Mouse (Mus musculus): Measurements from ENCODE around the gene Sh2b2.

The Sh2b2 gene

DNA sequence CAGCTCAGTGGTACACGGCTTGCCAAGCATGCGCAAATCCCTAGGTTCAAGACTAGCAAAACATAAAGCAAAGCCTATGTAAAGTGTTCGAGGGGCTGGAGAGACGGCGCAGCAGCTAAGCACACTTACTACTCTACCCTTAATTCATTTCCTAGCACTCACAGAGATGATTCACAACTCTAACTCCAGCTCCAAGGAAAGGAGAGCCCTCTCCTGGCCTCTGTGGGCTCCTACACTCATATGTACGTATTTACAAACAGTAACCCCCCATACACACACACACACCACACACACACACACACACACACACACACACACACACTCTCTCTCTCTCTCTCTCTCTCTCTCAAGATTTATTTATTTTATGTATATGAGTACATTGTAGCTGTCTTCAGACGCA, 62.6 kb downstream of the Sh2b2 start:
- no peak for DNase-seq (ENCODE audit: extremely low spot score, low read depth, low spot score)

DNA sequence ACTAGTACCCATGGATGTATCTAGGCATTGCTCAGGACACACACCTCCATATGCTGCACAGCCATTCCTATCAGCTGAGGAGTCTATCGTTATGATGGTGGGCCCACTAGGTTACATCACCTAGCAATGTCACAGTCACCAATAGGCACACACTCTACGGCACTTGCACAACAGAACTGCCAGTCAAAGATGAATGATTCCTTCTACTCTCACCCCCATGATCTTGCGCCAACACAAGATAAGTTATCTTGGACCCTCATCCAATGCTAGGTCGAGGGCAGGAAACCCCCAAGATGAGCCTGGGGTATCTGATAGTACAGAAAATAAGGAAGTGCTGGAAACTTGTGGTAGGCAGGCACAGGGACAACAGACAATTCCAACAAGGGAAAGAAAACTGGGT, 63.5 kb downstream of the Sh2b2 start:
- DNase-seq (ENCODE audit: extremely low spot score, low read depth, low spot score): no peak

DNA sequence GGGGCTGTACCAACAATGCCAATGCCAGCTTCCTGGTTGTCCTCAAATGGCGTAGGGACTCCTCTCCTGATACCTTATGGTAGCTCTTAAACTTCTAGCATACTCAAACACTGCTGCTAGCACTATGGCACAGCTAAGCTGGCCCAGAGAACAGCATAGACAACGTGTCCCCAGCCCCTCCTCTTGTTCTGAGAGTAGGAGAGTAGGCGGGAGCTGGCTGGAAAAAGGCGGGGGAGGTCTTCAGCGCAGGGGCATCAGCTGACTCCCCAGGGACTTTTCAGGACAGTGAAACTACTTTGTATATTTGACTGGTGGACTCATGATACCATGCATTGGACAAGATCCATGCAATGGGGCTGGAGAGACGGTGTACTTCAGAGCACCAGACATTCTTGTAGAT, 64.3 kb downstream of the Sh2b2 start:
- DNase-seq (ENCODE audit: extremely low spot score, low read depth, low spot score): no peak

DNA sequence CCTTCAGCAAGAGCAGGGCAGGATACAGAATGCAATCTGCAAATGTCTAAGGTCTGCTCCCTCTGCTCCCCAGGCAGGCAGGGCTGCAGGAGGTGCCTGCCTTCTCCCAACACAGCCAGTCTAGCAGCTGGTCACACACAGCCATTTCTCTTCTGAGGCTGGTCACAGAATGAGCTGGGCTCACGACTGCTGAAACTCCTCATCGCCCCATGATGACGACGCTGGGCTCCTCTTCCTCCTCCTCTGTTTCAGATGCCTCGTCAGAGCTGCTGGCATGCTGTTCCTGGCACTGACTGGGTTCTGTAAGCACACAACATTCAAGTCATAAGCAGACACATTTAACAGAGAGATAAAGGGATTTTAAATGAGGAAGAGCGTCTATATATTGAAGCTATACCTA, 65.2 kb downstream of the Sh2b2 start:
- DNase-seq (ENCODE audit: extremely low spot score, low read depth, low spot score): no peak

DNA sequence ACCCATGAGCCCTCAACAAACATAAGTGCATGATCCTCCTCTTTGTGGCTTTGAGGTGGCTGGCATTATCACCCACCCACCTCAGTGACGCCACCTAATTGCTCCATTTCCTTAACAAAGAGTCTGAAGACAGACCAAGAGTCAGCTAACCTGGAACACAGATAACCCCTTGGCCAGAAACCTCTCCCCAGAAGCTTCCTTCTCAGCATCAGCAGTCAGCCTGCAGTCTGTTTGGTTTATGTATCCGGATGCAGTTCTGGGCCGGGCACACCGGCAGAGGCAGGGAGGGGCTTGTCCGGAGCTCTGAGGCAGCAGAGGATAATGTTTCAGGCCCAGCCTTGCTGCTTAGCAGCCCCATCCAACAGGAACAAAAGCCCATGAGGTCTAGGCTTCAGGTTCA, 66.8 kb downstream of the Sh2b2 start:
- no peak for DNase-seq (ENCODE audit: extremely low spot score, low read depth, low spot score)

DNA sequence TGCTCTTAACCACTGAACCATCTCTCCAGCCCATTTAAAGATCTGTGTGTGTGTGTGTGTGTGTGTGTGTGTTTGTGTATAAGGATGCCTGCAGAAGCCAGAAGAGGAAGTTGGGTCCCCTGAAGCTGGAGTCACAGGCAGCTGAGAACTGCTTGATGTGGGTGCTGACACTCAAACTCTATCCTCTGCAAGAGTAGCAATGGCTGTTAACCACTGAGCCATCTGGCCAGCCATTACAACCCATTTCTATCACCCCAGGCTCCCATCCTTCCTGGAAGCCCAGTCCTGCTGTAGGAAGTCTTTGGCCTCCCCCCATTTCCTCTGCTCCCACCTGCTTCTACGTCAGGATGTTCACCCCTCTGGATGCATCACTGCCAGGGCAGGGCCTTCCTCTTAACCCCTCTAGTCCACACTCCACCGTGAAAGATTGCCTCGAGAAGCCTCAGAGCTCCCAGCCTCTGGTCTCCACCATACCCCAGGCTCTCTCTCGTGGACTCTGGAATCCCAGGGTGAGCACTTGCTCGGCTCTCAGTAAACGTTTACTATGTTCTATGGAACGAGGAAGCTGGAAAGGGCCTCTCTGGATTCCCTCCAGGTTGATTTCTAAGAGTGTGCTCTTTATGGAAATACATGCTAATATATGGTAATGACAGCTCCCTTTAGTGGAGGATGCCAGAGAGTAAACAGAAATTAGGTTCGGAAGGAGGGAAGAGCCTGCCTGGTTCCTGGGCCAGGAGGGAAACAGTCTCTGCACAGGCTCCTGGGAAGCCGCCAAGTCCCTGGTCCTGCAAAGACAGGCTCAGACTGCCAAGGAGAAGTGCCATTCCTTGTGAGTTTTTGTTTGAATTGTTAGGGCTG, 72.5 kb downstream of the Sh2b2 start:
- DNase-seq (ENCODE audit: extremely low spot score, low read depth, low spot score): no peak

DNA sequence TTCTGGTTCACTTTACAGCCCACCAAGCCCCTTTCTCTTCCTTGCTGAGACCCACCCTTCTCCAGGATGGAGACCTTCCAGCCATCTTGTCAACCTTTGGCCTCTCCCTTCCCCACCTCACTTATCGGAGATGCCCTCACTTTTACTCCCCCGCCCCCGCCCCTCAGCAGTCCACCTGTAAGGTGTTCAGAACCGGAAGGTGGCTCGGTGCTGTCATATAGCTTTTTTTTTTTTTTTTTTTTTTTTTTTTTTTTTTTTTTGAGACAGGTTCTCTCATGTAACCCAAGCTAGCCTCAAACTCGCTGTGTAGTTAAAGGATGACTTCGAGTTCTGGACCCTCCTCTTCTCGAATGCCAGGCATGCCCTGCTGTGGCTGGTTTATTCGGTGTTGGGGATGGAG, 73.4 kb downstream of the Sh2b2 start:
- no peak for DNase-seq (ENCODE audit: extremely low spot score, low read depth, low spot score)

DNA sequence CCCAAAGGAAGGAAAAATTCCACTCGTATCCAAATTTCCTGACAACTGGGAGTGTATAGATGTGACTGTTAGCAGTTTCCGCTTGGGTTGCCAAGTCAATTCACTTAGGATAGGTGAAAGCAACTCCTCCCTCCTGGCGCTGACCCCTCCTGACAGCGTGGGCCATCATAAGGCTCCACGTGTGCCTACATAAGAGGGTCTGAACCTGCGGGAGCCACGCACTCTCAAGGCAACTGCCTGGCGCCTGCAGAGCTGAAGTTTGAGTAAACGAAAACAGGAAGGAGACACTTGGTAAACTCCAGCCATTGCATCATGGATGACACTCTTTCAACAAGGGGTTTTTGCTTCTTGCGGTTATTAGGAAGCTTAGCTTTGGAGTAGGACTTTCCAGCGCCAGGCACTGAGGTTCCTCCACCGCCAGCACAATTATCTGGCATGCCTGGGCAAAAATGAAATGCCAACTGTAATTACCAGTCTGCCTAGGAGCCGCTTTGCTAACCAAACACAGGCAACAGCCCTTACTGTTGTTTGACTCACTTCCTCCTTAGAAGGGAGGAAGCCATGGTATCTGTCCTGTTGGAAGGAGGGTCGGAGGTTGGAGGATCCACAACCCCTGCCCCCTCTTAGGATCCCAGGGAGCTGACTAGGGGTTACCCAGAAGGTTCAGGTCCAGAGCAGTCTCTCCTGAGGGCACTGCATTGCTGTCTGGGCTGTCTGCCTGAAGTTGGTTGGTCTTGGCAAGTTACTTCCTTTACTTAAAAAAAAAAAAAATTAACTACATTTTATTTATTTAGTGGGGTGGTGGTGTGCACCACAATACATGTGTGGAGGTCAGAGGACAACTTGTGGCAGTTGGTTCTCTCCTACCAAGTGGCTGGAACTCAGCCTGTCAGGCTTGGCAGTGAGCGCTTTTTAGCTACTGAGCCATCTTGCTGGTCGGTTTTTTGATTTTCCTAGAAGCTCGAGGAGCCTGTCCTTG, 74.7 kb downstream of the Sh2b2 start:
- no peak for DNase-seq (ENCODE audit: extremely low spot score, low read depth, low spot score)

DNA sequence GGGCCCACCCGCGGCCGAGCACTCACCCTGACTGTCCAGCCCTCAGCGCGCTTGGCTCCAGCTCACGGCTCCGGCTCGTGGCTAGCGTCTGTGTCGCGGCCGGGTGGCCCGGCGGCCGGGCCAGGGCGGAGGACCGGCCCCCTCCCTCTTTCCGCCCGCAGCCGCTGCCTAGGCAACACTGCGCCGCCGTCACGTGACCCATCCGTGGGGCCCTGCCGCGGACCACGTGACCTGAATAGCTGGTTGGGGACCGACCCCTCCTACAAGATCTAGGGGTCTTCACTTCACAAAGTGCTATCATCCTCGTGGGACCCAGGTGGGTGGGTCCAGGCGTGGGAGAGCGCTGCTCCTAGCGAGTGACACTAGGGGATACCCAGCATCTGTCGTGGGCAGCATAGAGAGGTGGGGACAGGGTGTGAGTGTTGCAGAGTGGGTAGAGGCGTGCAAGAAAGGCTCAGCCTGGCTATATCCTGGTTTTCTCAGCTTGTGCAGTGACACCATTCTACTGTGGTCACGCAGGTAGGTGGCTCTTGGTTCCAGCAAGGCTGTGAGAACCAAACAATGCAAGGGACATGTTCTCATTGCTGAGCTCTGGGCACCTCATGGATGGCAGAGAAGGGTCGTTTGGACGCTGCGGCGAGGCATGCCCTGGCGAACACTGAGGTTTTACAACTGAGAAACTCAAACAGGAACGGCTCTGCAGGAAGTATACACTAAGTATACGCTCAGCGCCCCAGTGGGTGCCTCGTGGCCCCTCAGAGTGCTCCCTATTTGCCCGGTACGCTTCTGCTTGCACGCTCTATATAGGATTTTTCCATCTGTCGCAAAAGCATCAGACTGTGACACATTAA, 75.6 kb downstream of the Sh2b2 start, which contains the start of gene Orai2:
Gene Orai2, minus strand, starts transcription at position 202 of the 851 bp plus-strand sequence.
- peak; percentile 35 for DNase-seq (ENCODE audit: extremely low spot score, low read depth, low spot score)

DNA sequence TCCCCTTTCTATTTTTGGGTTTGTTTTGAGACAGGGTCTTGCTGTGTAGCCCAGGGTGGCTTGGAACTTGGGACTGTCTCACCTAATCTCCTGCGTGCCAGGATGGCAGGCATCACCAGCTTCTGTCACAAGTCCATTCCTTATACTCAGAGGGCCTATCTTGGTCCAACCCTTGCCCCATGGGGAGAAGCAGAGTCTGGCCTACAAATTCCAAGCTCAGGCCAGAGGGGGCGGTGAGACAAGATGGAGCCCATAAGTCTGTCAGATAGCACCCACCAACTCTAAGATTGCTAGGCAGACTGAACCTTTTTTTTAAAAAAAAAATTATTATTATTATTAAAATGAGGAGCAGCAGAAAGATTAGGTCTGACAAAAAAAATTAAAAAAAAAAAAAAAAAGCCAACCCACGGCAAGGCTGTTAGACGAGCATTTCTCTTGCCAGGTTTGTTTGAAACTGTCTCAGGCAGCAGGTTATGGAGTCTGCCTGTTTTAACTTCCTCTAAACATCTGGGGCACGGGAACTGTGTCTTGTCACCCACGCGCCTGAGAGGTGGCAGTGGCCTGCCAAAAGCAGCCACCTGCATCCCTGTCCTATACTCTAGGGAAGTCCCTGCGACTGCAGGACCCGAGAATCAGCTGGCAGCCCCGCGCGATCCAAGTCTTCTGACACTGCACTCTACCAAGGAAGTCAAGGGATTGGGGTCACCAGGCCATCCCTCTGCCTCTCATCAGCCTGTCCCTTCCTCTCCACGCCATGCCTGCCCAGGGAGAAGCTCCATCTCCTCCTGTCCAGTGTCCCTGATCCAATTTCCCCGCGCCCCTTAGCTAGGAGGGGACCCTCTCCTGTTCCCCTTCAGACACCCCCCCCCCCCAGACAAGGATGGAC, 76.5 kb downstream of the Sh2b2 start:
- no peak for DNase-seq (ENCODE audit: extremely low spot score, low read depth, low spot score)

Measured in hindlimb bud, embryonic 11.5 days (tissue).